Mouse (Mus musculus): Measurements from ENCODE around the gene Smad5.

DNA sequence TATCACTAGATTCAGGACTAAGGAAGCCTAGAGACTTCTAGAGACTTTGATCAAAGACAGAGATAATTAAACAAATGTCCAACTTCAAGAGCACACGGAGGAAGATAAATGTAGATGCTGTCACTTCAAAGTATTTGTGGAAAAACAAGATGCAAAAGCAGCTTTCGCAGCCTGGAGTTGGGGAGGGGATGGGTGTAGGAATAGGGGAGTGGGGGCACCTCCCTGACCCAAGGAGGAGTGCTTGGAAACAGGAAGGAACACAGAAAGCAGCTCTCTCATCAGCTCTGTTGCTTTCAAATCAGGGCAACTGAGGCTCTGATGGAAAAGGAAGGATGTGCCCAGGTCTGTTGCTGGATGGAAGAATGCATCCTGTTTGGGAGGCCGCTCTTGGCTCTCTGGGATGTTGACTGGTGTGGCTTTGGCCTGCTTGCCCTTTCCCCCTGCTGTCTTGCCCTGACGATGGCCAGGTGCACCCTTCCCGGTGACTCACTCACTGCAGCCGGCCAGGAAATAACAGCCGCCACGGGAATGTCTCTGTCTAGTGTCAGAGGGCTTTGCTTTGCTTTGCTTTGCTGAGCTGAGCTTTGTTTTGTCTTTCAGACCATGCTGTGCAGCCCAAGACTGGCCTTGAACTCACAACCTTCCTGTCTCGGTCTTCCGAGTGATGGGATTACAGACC lies 23.8 kb upstream of the Smad5 start:
- no peak for TF ChIP-seq CTCF (IDR thresholded peaks at IDR 0.05; ENCODE audit: insufficient read depth, low read length)
- no peak for TF ChIP-seq POLR2A (IDR thresholded peaks at IDR 0.05; ENCODE audit: borderline replicate concordance, extremely low read depth, low read depth, low read length)

Measured in lung, adult 2 months (tissue).